Mouse (Mus musculus) lung, postnatal 25 days (tissue): ENCODE measurements at regions not wholly inside any gene's neighbourhood (a gene's known extent, or its start where the extent isn't known, plus 50 kb on each side); places are given as distances from the start of the nearest gene placed in this dataset.

Experiments
- DNase-seq: peaks from one replicate; pipeline ENCODE4 v3.0.0; 2022; ENCODE audit warnings: low spot score

GRCm38 (mm10) chr6:13305873-13306272 lies 81.1 kb upstream of the Vwde start:
- no peak for DNase-seq

- no peak for DNase-seq
These were observed 73.4 kb upstream of the Vwde start for GRCm38 (mm10) chr6:13298171-13298570.

GRCm38 (mm10) chr6:13297110-13297509 lies 72.3 kb upstream of the Vwde start:
- no peak for DNase-seq

- no peak for DNase-seq
These were observed 71.3 kb upstream of the Vwde start for GRCm38 (mm10) chr6:13296041-13296440.

- no peak for DNase-seq
These were observed 69.6 kb upstream of the Vwde start for GRCm38 (mm10) chr6:13294393-13294792.

GRCm38 (mm10) chr6:13288500-13288899 lies 63.7 kb upstream of the Vwde start:
- DNase-seq = peak; percentile 69

GRCm38 (mm10) chr6:13287812-13288211 lies 63.0 kb upstream of the Vwde start:
- no peak for DNase-seq

GRCm38 (mm10) chr6:13286542-13287273 lies 61.9 kb upstream of the Vwde start:
- DNase-seq = no peak

GRCm38 (mm10) chr6:13280835-13281234 lies 56.1 kb upstream of the Vwde start:
- peak; percentile 10 for DNase-seq
